Mouse (Mus musculus): Measurements from ENCODE around the gene Prss41. TPM values are rescaled to one million over a fixed set of nuclear protein-coding genes. Genes with fewer than 3 reads are reported as not detected.

Prss41 gene
- polyA plus RNA-seq, 1 experiment, result 0.02 TPM

GRCm38 (mm10) chr17:23823018-23823417 is 21.0 kb downstream of the Prss41 start:
- Histone ChIP-seq H3ac (ENCODE audit: control insufficient read depth, insufficient read length, low read depth) (no peak overlapping the region), H3K4me3 (ENCODE audit: insufficient read depth, poor library complexity, severe bottlenecking) (no peak overlapping the region), H3K79me3 (ENCODE audit: low read depth) (peaks cover 41% of the 10 kb centered on the region), H3K27me3 (ENCODE audit: control insufficient read depth, insufficient read depth, insufficient read length) (no peaks in the 10 kb centered on the region), H3K36me3 (ENCODE audit: control insufficient read depth, insufficient read depth) (peaks cover 89% of the 10 kb centered on the region), H3K79me2 (ENCODE audit: control insufficient read depth, insufficient read depth) (peaks cover 74% of the 10 kb centered on the region)
- TF ChIP-seq CTCF (IDR thresholded peaks at IDR 0.05; ENCODE audit: control insufficient read depth, insufficient read depth, insufficient read length), result no peak
- TF ChIP-seq FOSL1 (IDR thresholded peaks at IDR 0.05; ENCODE audit: insufficient read depth, low read length, poor library complexity, severe bottlenecking), result no peak
- no peak for TF ChIP-seq MYOG (IDR thresholded peaks at IDR 0.05; ENCODE audit: control insufficient read depth, extremely low read depth, insufficient read length)
- no peak for TF ChIP-seq MYOD1 (IDR thresholded peaks at IDR 0.05; ENCODE audit: control insufficient read depth, insufficient read length, low read depth)
- no peak for TF ChIP-seq CEBPB (IDR thresholded peaks at IDR 0.05; ENCODE audit: low read depth)
- no peak for TF ChIP-seq USF1 (IDR thresholded peaks at IDR 0.05; ENCODE audit: low read depth)
- no peak for TF ChIP-seq MAX (IDR thresholded peaks at IDR 0.05)

GRCm38 (mm10) chr17:23822094-23822493 is 21.9 kb downstream of the Prss41 start:
- Histone ChIP-seq H3K79me2 (ENCODE audit: control insufficient read depth, insufficient read depth) (peaks cover 74% of the 10 kb centered on the region), H3K79me3 (ENCODE audit: low read depth) (peaks cover 40% of the 10 kb centered on the region), H3K36me3 (ENCODE audit: control insufficient read depth, insufficient read depth) (peaks cover 94% of the 10 kb centered on the region), H3K27me3 (ENCODE audit: control insufficient read depth, insufficient read depth, insufficient read length) (no peaks in the 10 kb centered on the region), H3K4me3 (ENCODE audit: insufficient read depth, poor library complexity, severe bottlenecking) (no peak overlapping the region), H3ac (ENCODE audit: control insufficient read depth, insufficient read length, low read depth) (no peak overlapping the region)
- TF ChIP-seq MAX (IDR thresholded peaks at IDR 0.05) (no peak), MYOG (IDR thresholded peaks at IDR 0.05; ENCODE audit: control insufficient read depth, extremely low read depth, insufficient read length) (no peak), CEBPB (IDR thresholded peaks at IDR 0.05; ENCODE audit: low read depth) (no peak), USF1 (IDR thresholded peaks at IDR 0.05; ENCODE audit: low read depth) (no peak), FOSL1 (IDR thresholded peaks at IDR 0.05; ENCODE audit: insufficient read depth, low read length, poor library complexity, severe bottlenecking) (no peak), CTCF (IDR thresholded peaks at IDR 0.05; ENCODE audit: control insufficient read depth, insufficient read depth, insufficient read length) (no peak), MYOD1 (IDR thresholded peaks at IDR 0.05; ENCODE audit: control insufficient read depth, insufficient read length, low read depth) (no peak)

GRCm38 (mm10) chr17:23820731-23821130 is 23.2 kb downstream of the Prss41 start:
- Histone ChIP-seq H3K4me3 (ENCODE audit: insufficient read depth, poor library complexity, severe bottlenecking) (no peak overlapping the region), H3K79me3 (ENCODE audit: low read depth) (peaks cover 52% of the 10 kb centered on the region), H3K79me2 (ENCODE audit: control insufficient read depth, insufficient read depth) (peaks cover 76% of the 10 kb centered on the region), H3K36me3 (ENCODE audit: control insufficient read depth, insufficient read depth) (peaks cover 95% of the 10 kb centered on the region), H3ac (ENCODE audit: control insufficient read depth, insufficient read length, low read depth) (no peak overlapping the region), H3K27me3 (ENCODE audit: control insufficient read depth, insufficient read depth, insufficient read length) (no peaks in the 10 kb centered on the region)
- TF ChIP-seq MYOG (IDR thresholded peaks at IDR 0.05; ENCODE audit: control insufficient read depth, extremely low read depth, insufficient read length) (no peak), CEBPB (IDR thresholded peaks at IDR 0.05; ENCODE audit: low read depth) (no peak), FOSL1 (IDR thresholded peaks at IDR 0.05; ENCODE audit: insufficient read depth, low read length, poor library complexity, severe bottlenecking) (no peak), CTCF (IDR thresholded peaks at IDR 0.05; ENCODE audit: control insufficient read depth, insufficient read depth, insufficient read length) (no peak), USF1 (IDR thresholded peaks at IDR 0.05; ENCODE audit: low read depth) (no peak), MYOD1 (IDR thresholded peaks at IDR 0.05; ENCODE audit: control insufficient read depth, insufficient read length, low read depth) (no peak), MAX (IDR thresholded peaks at IDR 0.05) (no peak)

GRCm38 (mm10) chr17:23819235-23819634 is 24.7 kb downstream of the Prss41 start:
- Histone ChIP-seq H3ac (ENCODE audit: control insufficient read depth, insufficient read length, low read depth) (no peak overlapping the region), H3K79me2 (ENCODE audit: control insufficient read depth, insufficient read depth) (peaks cover 91% of the 10 kb centered on the region), H3K79me3 (ENCODE audit: low read depth) (peaks cover 66% of the 10 kb centered on the region), H3K36me3 (ENCODE audit: control insufficient read depth, insufficient read depth) (peaks cover 97% of the 10 kb centered on the region), H3K4me3 (ENCODE audit: insufficient read depth, poor library complexity, severe bottlenecking) (no peak overlapping the region), H3K27me3 (ENCODE audit: control insufficient read depth, insufficient read depth, insufficient read length) (no peaks in the 10 kb centered on the region)
- TF ChIP-seq USF1 (IDR thresholded peaks at IDR 0.05; ENCODE audit: low read depth) (no peak), MAX (IDR thresholded peaks at IDR 0.05) (no peak), MYOD1 (IDR thresholded peaks at IDR 0.05; ENCODE audit: control insufficient read depth, insufficient read length, low read depth) (no peak), CTCF (IDR thresholded peaks at IDR 0.05; ENCODE audit: control insufficient read depth, insufficient read depth, insufficient read length) (no peak), FOSL1 (IDR thresholded peaks at IDR 0.05; ENCODE audit: insufficient read depth, low read length, poor library complexity, severe bottlenecking) (no peak), MYOG (IDR thresholded peaks at IDR 0.05; ENCODE audit: control insufficient read depth, extremely low read depth, insufficient read length) (no peak)

- no peak overlapping the region for H3K4me3 ChIP-seq (ENCODE audit: insufficient read depth, poor library complexity, severe bottlenecking)
- H3K27me3 ChIP-seq (ENCODE audit: control insufficient read depth, insufficient read depth, insufficient read length), result no peaks in the 10 kb centered on the region
- H3ac ChIP-seq (ENCODE audit: control insufficient read depth, insufficient read length, low read depth), result no peak overlapping the region
- H3K36me3 ChIP-seq (ENCODE audit: control insufficient read depth, insufficient read depth), result peaks cover 97% of the 10 kb centered on the region
- no peak for TF ChIP-seq CTCF (IDR thresholded peaks at IDR 0.05; ENCODE audit: control insufficient read depth, insufficient read depth, insufficient read length)
- TF ChIP-seq MAX (IDR thresholded peaks at IDR 0.05), result no peak
- TF ChIP-seq CEBPB (IDR thresholded peaks at IDR 0.05; ENCODE audit: low read depth), result no peak
- no peak for TF ChIP-seq USF1 (IDR thresholded peaks at IDR 0.05; ENCODE audit: low read depth)
- TF ChIP-seq FOSL1 (IDR thresholded peaks at IDR 0.05; ENCODE audit: insufficient read depth, low read length, poor library complexity, severe bottlenecking), result no peak
- TF ChIP-seq MYOD1 (IDR thresholded peaks at IDR 0.05; ENCODE audit: control insufficient read depth, insufficient read length, low read depth), result no peak
- no peak for TF ChIP-seq MYOG (IDR thresholded peaks at IDR 0.05; ENCODE audit: control insufficient read depth, extremely low read depth, insufficient read length)
- peaks cover 73% of the 10 kb centered on the region for H3K79me3 ChIP-seq (ENCODE audit: low read depth)
- H3K79me2 ChIP-seq (ENCODE audit: control insufficient read depth, insufficient read depth), result peaks cover 97% of the 10 kb centered on the region
Observed at GRCm38 (mm10) chr17:23818579-23818978, 25.4 kb downstream of the Prss41 start.

GRCm38 (mm10) chr17:23815641-23816040 is 28.3 kb downstream of the Prss41 start:
- Histone ChIP-seq H3K27me3 (ENCODE audit: control insufficient read depth, insufficient read depth, insufficient read length) (no peaks in the 10 kb centered on the region), H3ac (ENCODE audit: control insufficient read depth, insufficient read length, low read depth) (no peak overlapping the region), H3K36me3 (ENCODE audit: control insufficient read depth, insufficient read depth) (peaks cover 100% of the 10 kb centered on the region), H3K79me3 (ENCODE audit: low read depth) (peaks cover 84% of the 10 kb centered on the region), H3K4me3 (ENCODE audit: insufficient read depth, poor library complexity, severe bottlenecking) (no peak overlapping the region), H3K79me2 (ENCODE audit: control insufficient read depth, insufficient read depth) (peaks cover 100% of the 10 kb centered on the region)
- TF ChIP-seq CTCF (IDR thresholded peaks at IDR 0.05; ENCODE audit: control insufficient read depth, insufficient read depth, insufficient read length) (no peak), CEBPB (IDR thresholded peaks at IDR 0.05; ENCODE audit: low read depth) (no peak)

All from C2C12 (cell line).